Mouse (Mus musculus): ENCODE data around the gene Cdkal1.

Cdkal1 gene

DNA sequence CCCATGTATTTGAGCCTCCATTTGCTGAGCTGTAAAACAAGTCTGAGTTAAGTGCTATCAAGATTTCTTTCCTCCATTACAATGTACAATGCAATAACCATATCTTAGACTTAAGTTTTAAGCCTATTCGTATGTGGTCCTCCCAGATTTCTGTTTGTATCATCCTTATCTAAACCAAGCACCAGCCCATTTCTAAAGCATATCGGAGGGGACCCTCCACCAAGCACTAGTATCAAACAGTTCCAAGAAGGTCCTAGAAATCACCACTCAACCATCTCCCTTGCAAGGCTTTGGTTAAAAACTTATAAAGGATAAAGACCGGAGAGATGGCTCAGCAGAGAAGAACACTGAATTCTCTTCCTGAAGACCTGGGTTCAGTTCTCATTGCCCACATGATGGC, 47.1 kb downstream of the Cdkal1 start:
- DNase-seq: no peak

DNA sequence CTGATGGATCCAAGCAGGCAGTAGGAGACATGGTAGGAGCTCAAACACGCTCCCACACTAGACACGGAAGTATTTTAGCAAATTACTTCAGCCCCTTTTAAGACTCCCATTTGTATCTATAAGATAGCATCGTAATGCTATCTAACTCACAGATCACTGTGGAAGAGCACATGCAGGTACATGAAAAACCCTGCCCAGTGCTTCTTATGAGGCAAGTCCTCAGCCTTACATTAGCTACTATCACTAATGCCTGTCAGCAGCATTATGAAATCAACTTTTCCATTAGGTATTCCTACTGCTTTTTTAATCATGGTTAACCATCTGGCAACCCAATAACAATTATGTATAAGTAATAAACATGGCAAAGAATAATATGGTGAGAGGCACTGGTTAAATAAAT, 47.5 kb downstream of the Cdkal1 start:
- no peak for DNase-seq

DNA sequence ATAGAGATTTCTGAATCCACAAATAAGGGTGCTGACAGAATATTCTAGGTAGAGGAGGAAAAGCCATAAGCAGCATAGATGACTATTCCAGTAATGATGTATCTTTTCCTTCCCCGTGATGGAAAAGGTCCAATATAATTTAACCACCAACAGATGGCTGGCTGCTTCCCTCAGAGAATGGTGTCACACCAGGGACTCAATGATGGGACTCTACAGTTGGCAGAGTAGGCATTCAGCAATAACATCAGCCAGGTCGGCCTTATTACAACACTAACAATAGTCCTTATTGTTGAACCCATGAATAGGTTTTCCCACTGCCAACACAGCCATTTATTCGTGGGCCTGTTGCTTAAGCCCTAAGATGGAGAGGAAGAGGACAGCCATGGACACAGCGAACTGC, 48.6 kb downstream of the Cdkal1 start:
- DNase-seq: no peak

DNA sequence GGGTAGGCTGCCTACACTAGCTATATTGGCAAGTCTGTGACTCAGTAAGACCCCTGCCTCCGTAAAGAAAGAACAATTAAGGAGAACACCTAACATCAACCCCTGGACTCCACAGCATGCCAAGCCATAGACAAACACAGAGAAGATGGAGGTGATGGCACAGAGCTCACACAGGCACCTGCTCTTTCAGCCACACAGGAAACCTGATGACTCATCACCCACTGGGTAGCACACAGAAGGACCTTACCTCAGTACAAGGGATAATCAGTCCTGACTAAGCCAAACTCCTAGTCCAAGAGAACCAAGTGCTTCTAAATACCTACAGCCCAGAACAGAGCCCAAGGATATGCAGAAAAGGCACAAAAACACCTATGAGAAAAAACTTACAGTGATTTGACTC, 50.2 kb downstream of the Cdkal1 start:
- no peak for DNase-seq

DNA sequence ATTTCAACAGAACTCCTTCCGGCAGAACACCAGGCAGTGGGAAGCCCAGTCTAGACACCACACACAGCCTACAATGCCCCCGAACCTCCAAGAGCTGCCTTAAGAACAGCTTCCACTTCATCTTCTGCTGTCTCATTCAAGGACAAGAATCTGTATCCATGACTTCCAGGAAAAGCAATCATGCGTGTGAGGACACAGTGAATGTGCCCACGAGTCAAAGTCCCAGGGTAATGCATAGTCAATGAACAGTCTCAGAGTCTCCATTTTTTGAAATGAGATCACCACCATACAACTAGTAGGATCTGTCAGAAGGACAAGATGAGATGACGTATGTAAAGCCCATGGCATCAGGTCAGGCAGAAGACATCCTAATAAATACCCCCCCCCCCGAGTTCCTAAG, 51.4 kb downstream of the Cdkal1 start:
- peak; percentile 60 for DNase-seq

DNA sequence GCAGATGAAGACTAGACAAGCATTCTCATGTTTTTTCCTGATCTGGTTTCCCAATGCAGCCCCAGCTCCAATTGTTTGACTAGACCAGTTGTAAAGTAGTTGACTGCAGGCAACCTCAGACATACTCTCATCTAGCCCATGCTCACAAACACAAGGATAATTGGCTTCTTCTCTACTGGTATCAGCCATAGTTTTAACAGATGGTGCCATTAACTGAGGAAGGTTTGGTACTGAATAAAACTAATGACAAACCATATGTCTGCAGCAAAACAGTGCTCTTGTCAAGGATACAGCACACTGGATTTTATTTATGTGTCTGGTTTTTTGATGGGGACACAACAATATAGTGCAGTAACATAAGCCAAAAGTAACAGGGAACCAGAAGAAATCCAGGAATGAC, 52.8 kb downstream of the Cdkal1 start:
- no peak for DNase-seq

DNA sequence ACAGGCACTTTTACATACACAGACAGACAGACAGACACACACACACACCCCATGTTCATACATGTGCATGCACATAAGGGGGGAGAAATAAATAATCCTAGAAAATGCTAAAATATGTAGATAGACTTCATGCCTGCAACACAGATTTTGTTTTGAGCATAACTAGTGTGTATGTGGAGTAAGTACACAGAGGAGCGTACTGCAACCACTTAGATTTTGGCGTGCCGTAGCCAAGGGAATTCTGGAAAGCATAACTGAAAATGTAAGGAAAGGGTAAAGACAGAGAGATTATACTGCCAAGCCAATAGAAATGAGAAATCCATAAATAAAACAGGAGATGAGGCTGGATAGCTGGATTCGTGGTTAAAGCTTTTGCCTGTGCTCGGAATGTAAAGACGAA, 55.4 kb downstream of the Cdkal1 start:
- no peak for DNase-seq

DNA sequence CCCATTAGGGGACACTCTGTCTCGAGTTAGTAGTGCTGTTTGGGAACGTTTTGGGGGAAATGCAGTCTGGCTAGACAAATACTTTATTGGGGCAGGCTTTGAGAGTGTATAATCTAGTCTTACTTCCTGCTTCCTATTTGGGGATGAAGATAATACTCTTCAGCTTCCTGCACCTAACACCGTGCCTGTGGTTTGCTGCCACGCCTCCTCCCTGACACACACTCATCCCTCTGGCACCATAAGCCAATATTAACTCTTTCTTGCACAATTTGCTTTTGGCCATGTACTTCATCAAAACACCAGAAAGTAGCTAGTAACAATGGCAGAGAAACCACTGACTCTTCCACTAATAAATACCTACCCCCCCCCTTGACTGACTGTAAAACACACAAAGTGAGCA, 63.4 kb downstream of the Cdkal1 start:
- no peak for DNase-seq

DNA sequence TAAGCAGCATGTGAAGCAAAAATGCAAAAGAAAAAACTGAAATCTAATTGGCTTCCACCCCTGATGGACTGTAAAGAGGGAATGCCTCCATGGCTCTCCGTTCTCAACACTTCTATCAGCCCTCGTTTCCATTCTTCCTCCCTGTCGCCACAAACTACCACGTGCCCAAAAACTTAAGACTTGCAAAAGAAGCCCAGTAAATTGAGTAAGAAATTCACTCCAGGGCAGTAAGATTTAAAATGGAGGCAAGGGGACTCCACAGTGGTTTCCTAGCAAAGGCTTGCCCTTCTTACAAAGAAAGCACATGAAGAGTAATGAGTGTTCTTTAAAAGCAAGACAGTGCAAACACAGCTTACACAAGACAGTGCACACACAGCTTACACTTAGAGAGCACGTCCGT, 64.0 kb downstream of the Cdkal1 start:
- no peak for DNase-seq

DNA sequence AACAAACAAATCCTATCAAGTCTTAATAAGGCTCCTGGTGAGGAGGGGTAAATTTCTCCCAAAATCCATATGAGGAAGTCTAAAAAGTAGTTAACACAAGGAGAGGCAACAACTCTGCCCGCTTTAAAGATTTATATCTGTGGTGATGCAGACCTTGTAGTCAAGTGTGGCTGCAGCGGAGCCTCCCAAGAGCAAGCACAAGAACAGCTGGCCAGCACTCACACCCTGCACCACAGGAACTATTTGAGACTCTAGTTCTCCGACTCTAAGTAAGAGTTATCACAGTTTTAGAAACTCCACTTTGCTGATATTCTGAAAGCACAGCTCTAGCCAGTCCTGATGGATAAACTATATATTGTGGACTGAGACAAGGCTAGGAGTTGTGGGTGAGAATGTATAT, 68.5 kb downstream of the Cdkal1 start:
- DNase-seq: no peak

DNA sequence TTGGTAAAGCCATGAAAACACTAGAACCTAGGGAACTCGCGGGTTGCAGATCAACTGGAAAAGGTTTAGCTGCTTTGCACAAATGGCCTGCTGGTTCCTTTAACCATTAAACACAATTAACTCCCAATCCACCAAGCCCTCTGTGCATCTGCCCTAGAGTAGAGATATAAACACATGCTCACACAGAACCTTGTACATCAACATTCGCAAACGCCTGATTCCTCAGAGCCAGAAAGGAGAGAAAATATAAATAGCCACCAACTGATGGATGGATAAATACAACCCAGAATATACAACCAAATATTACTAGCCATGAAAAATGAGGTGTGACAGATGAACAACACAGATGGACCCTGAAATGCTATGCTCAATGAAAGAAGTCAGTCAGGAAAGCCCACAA, 70.6 kb downstream of the Cdkal1 start:
- DNase-seq: no peak

DNA sequence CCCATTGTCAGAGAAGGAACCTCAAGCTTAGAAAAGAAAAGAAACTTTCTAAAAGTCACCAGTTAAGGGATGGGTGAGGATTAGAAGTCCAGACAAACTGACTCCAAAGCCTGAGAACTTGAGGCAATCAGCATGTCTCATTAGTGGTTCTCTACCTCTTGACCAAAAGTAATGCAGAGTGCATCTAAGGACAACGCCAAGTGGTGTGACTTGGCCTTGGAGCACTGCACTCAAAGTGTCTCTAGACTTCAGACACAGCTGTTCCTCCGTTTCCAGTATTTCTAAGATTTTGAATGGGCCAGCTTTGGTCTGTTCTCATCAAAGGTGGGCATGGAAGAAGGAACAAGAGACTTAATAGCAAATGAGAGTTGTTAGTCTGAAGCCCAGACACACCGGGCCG, 74.1 kb downstream of the Cdkal1 start:
- no peak for DNase-seq

DNA sequence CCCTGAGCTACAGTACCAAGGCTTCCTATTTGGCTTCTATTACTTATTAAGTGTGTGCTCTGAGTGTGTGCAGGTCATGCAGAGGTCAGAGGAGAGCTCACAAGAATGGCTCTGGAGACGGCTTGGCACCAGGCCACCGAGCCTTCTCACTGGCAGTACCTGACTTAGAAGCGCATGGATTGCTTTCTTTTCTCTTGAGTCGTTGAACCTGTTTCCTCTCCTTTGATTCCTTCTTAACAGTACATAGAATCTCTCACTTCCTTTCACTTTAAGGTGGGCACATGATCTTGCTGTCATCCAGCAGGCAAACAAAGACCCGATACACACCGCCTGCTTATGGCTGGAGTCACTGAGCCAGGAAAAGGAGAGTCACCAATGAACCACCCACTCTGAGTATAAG, 74.8 kb downstream of the Cdkal1 start:
- peak; percentile 78 for DNase-seq

DNA sequence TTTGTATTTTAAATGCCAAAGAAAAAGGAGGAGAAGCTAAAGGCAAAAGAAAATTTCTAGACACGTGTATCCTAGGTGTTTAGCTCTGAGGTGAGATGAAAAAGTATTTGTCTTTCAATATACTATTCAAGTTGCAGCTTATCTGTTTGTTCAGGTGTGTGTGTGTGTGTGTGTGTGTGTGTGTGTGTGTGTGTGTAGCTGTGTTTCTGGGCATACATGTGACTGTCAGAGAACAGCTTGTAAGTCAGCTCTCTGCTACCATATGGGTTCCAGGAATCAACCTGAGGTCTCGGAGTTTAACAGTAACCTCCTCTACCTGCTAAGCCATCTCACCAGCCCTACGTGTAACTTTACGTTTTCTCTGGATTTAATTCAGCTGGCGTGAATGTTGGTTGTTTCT, 76.0 kb downstream of the Cdkal1 start:
- DNase-seq: no peak

DNA sequence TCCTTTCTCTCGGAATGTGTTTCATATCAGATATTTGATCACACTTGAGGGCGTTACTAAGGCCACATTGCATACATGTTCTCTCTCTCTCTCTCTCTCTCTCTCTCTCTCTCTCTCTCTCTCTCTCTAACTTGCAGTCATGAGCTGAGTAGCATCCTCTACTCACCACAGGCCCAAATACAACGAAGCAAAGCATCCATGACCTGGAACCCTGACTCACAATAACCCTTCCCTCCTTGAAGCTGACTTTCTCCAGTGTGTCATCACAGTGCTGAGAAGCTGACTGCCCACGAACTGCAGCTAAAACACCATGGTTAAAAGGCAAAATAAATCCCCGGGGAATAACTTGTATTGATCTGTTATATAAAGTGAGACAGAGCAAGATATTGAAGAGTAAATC, 76.4 kb downstream of the Cdkal1 start:
- no peak for DNase-seq

DNA sequence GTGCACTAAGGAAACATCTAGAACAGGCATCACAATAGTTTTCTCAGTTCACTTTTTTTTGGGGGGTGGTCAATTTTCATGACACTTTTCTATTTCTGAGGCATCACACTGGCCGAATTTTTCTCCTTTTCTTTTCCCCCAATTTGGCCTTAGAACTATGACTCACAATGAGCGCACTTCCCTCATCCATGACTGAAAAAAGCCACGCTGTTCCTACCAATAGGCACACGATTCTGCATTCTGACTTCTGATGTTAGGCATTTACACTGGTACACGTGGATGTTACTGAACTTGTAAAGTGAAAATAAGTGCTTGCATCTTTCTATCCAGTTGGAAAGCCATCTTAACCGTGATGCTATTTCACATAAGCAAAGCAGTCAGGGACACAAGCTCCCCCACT, 77.3 kb downstream of the Cdkal1 start:
- DNase-seq: no peak

DNA sequence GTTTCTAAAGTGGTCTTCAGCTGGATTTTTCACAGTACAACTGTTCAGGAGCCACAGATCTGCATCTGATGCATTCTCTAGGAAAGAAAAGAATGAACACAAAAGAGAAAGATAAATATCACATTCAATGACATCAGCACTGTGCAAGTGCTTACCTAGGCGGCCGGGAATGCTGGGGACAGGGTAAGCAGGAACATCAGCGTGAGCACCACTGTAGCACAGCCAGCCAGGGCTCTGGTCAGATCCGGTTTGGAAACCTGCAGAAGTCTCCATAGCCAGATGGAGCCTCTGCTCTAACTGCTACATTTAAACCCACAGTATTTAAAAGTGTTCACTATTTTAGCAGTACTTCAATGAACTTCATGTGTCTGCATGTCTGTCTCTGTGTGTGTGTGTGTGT, 78.2 kb downstream of the Cdkal1 start:
- no peak for DNase-seq

DNA sequence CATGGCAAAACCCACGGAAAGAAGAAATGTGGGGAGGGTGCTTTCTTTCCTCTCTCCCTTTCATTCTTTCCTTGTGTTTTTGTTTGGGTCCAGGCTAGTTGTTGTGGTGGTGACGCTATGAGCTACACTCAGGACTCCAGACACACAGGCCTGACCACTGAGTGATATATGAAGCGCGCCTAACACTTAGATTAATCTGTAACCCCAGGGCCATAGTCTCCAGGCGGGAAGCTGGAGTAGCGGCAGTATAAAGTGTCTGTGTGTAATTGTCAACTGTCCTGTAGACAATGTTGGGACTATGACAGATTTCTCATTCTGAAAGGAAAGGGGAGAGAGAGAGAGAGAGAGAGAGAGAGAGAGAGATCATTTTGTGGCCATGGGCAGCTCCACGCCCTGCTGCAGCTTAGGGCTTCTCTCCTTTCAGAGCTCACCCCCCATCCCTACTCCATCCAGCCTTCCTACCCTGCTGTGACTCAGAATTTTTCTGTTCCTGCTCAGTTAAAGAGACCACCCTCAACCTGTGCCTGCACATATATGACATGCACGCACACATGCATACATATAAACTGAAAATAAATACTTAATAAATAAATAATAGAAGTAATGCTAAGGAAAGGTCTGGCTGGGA, 79.8 kb downstream of the Cdkal1 start:
- DNase-seq: no peak

DNA sequence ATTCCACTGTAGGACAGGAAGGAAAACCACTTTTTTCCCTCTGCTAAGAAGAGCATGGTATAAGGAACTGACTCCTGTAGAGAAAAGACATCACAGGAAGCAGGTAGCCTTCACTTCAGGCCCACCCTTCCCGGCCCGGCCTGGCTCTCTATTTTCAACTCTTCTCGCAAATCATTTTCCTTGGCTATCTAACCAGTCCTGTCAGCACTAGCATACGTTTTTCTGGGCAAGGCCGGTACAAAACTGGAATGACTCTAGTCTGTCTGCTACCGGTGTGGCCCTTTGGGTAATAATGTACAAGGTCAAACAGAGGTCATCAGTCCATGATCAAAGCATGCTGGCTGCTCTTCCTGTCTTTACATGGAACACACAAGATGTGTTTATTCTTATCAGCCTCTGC, 81.9 kb downstream of the Cdkal1 start:
- DNase-seq: peak; percentile 22

DNA sequence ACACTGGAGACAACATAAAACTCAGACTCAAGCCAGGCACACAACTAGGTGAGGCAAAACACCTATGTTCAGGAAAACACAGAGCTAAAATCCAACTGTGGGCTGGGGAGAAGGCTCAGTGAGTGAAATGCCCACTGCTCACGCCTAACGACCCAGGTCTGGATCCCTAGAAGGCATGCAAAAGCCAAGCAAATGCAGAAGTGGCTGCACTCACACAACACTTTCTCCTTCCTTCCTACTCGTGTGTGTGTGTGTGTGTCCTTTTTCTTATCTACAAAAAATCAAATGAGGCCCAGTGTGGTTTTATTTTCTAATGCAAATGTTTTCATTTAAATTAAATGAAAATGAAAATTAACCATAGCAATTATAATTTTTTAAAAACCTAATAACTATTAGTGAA, 82.5 kb downstream of the Cdkal1 start:
- DNase-seq: no peak

DNA sequence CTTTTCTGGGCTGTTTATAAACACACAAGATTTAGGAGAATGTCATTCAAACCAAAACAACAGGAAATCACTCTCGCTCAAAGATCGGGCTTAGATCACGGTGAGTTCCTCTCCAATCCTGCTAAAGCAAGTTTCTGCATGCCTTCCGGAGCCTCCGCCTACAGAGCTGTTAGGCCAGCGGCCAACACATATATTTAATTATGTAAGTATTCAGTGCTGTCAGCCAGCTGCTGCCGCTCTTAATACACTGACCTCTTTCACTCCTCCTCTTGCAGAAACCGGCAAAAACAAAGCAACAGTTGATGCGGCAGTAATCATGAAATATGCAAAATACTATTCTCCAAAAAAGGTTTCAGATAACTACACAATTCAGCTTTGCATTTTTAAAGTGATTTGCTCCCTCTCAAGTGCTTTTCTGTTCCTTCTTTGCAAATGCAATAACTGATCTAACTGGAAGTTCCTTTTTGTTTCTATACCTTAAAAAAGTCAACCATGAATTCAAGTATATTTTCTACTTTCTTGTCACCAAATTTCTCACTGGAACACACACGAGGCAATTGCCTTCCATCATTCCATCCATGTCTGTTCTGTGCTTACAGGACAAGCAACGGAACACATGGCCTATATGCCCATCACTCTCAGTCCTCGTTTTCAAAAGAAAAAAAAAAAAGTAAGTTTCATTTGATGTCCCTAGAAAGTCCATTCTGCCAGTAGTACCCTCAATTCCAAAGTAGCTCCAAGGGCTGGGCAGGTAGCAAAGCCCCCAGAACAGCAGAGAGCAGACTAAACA, 85.6 kb downstream of the Cdkal1 start:
- peak; percentile 62 for DNase-seq

DNA sequence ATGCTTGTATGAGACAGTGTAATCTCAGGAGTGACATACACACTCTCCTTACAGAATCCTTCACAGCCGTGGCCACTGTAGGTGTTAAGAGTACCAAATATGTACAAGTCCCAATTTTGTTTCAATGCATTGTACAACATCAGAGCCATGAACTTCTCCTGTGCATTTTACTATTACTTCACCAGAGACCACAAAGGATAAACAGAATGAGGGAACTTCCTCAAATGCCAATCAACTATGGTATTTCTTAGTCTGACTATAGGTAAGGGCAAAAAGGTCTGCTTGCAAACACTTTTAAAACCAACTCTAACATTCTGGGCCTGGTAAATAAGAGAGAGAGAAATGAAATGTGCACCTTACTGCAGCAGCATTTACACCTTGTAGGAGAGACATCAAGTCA, 87.4 kb downstream of the Cdkal1 start:
- DNase-seq: no peak

DNA sequence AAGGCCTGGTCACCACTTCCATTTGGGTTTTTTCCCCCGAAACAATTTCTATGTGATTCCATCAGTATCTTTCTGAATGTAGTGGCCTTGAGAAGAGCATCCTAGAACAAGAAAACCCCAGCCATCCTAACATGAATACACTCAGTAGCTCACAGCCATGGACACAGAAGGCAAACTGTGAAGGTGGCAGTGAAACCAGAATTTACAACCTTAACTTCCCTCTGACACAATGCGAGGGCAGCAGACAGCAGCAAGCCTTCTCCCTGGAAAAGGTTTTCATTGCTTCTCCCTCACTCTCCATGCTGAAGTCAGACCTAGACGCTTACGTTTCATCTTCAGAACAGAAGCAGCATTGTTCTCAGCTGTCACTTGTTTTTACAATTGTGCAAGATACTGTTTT, 87.9 kb downstream of the Cdkal1 start:
- DNase-seq: no peak

DNA sequence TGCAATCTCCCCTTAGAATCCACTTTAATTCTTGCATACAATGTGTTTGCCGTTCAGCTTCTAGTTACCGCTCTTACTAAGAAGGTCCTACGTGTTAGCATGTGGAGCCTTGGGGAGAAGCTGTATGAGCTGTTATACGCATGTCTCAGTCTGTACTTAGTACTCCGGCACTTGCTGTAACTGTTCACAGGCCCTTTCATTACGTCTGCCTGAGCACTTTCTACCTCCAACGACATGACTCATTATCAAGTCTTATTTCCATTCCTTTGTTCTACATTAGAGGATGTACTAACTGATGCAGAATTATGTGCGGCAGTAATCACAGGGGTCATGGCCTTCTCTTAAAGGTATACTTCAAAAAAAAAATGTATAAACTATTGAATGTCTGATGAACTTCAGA, 89.1 kb downstream of the Cdkal1 start:
- DNase-seq: no peak

DNA sequence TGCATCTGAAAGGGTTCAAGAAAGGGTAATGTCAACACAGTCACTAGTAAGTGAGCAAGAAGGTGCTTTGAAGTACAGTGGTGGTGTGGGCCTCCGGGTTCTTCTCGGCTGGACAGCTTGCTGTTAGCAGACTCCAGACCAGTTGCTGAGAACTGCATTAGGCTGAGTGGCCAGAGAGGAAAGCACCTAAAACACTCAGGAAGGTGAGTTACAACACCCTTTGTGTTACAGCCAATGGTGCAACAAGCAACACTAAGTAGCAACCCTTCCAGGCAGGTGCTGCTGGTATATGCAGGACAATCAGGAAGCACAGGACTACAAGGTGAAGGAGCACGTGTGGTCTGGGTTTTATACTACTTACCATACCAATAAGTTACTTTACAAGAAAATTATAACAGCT, 90.2 kb downstream of the Cdkal1 start:
- DNase-seq: no peak

Measured in kidney, adult 18-20 months (tissue).